Mouse (Mus musculus) G1E (cell line): ENCODE data around the gene Mrvi1.

Experiments used
- CTCF ChIP-seq: IDR thresholded peaks from 2 replicates; pipeline ENCODE4 v1.5.1; 2012; ENCODE audit warnings: low read depth, low read length, inconsistent platforms, mixed read lengths
- GATA1 ChIP-seq: IDR thresholded peaks from 2 replicates; pipeline ENCODE4 v1.6.1; 2012; ENCODE audit warnings: borderline replicate concordance, low read length, inconsistent platforms, mixed read lengths
- POLR2AphosphoS5 ChIP-seq: IDR thresholded peaks from 2 replicates; pipeline ENCODE4 v1.6.1; 2012; ENCODE audit warnings: low read depth, low read length, inconsistent platforms; ENCODE audit not compliant: insufficient replicate concordance

DNA sequence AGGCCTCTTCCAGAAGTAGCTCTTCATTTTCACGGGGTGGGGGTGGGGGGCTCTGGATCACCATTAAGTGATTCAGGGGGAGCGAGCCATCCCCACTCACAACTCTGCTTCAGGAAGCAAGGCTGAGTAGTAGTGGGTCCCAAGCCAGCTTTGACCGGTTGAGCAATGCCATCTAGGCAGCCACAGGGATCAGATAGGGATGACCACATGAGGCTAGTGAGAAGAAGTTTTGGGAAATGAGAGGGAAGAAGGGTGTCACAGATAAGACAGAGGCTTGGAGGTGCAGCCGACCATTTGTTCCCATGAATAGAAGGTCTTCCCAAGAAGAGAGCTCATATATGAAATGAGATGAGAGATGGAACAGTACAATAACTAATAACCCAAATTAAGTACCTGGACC lies 55.7 kb downstream of the Mrvi1 start:
- TF ChIP-seq CTCF: no peak
- no peak for TF ChIP-seq POLR2AphosphoS5
- TF ChIP-seq GATA1: no peak
